Mouse (Mus musculus): ENCODE measurements around the gene Col11a2.

- TF ChIP-seq CTCF (IDR thresholded peaks at IDR 0.05; ENCODE audit: borderline replicate concordance, insufficient read depth, low read length) (no peak), POLR2A (IDR thresholded peaks at IDR 0.05; ENCODE audit: low read depth, low read length) (no peak)
These were observed 2.6 kb upstream of the Col11a2 start for GRCm38 (mm10) chr17:34036647-34037046.
